Mouse (Mus musculus) intestine, postnatal 0 days (tissue): Measurements from ENCODE around the gene Heyl. TPM values are rescaled to one million over a fixed set of nuclear protein-coding genes. Genes with fewer than 3 reads are reported as not detected.

Experiments
- ATAC-seq: fragments of 200-750 bp; cut with Nextera tagmentation; 2 replicates; pipeline ENCODE4 v1.8.0; 2017; ENCODE audit warnings: mild to moderate bottlenecking, moderate TSS enrichment, moderate library complexity
- H3K27ac ChIP-seq: fragments of 300-500 bp; sonication (generic); 2 replicates; pipeline ENCODE4 v1.5.1; 2014; ENCODE audit warnings: mild to moderate bottlenecking, low read depth, low read length, moderate library complexity
- H3K27me3 ChIP-seq: fragments of 300-500 bp; sonication (generic); replicated peaks from 2 replicates; pipeline ENCODE4 v1.6.1; 2014; ENCODE audit warnings: low read length, mixed read lengths; ENCODE audit not compliant: control insufficient read depth, insufficient read depth
- H3K36me3 ChIP-seq: fragments of 300-500 bp; sonication (generic); 2 replicates; pipeline ENCODE4 v1.6.1; 2014; ENCODE audit warnings: mild to moderate bottlenecking, moderate library complexity; ENCODE audit not compliant: control insufficient read depth, insufficient read depth
- H3K4me1 ChIP-seq: fragments of 300-500 bp; sonication (generic); replicated peaks from 2 replicates; pipeline ENCODE4 v1.6.1; 2014; ENCODE audit warnings: antibody characterized with exemption, low read length, mixed read lengths; ENCODE audit not compliant: control insufficient read depth, insufficient read depth
- H3K4me2 ChIP-seq: fragments of 300-500 bp; sonication (generic); replicated peaks from 2 replicates; pipeline ENCODE4 v1.6.1; 2014; ENCODE audit warnings: low read depth, mild to moderate bottlenecking, moderate library complexity
- H3K4me3 ChIP-seq: fragments of 300-500 bp; sonication (generic); 2 replicates; pipeline ENCODE4 v1.5.1; 2014; ENCODE audit warnings: low read depth, low read length
- H3K9ac ChIP-seq: fragments of 300-500 bp; sonication (generic); 2 replicates; pipeline ENCODE4 v1.6.1; 2014; ENCODE audit warnings: mild to moderate bottlenecking, low read depth, low read length
- H3K9me3 ChIP-seq: fragments of 300-500 bp; sonication (generic); 2 replicates; pipeline ENCODE4 v1.6.1; 2016; ENCODE audit warnings: mixed run types; ENCODE audit not compliant: control insufficient read depth
- CTCF ChIP-seq: sonication (generic); IDR thresholded peaks from 2 replicates; pipeline ENCODE4 v1.5.1; 2016; ENCODE audit warnings: low read depth, mild to moderate bottlenecking, control low read depth, antibody characterized with exemption, moderate library complexity
- WGBS: fragments of 180-500 bp; shearing (Covaris S2); extraction: QIAGEN DNeasy Blood & Tissue Kit; methylation state at CpG from one replicate; pipeline ENCODE4 v1.1.7; 2014; 5-methylcytosine and 5-hydroxymethylcytosine counted together
- polyA plus RNA-seq: library from polyadenylated mRNA; unstranded; fragments of >200 nt; fragmentation: Nextera tagmentation; extraction: Ambion mirVana; gene quantifications from 2 replicates; pipeline ENCODE4 v1.2.1, GENCODE M21; 2015

The Heyl gene
- polyA plus RNA-seq, 1 experiment from 2014 or later: 4.5 TPM

DNA sequence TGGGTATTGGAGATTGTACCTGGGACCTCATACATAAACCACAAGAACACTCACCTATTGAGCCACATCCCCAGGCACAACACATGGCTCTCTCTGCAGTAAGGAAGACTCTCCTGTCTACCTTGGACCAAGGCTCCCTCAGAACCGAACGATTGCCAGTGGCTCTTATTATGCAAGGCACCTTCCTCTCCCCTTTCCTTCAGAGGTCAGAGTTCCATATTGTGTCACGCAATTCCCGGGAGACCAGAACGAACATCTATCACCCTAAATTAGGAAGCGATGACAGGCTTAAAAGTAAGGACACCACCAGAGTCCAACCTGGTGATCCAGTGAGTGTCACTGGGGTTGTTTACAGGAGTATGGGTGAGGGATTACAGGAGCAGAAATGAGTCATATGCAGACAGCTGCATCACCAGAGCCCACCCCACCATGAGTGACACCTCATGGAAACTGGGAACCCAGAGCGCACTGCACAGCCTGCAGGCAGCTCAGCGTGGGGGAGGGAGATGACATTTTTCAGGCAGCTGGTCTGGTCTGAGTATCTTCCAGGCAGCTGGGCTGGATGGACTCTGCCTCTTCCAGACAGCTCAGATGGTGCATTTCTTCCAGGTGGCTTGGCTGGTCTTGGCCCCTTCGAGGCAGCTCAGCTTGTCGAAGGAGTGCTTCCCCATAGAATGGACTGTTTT is 7.5 kb upstream of the Heyl start:
- Histone ChIP-seq H3K4me3 (no peak overlapping the region), H3K27ac (no peak overlapping the region), H3K4me1 (0 out of 2 replicates have a peak, but pooled peaks cover 4% of the 10 kb centered on the region), H3K27me3 (no peaks in the 10 kb centered on the region), H3K9me3 (no peaks in the 10 kb centered on the region), H3K4me2 (no peak overlapping the region), H3K36me3 (no peaks in the 10 kb centered on the region), H3K9ac (no peak overlapping the region)
- 50% methylated on average over 10 of the region's 10 CpGs for WGBS
- 0 out of 2 replicates have a peak, but pooled peaks have one; percentile 26 for ATAC-seq
- TF ChIP-seq CTCF: no peak

DNA sequence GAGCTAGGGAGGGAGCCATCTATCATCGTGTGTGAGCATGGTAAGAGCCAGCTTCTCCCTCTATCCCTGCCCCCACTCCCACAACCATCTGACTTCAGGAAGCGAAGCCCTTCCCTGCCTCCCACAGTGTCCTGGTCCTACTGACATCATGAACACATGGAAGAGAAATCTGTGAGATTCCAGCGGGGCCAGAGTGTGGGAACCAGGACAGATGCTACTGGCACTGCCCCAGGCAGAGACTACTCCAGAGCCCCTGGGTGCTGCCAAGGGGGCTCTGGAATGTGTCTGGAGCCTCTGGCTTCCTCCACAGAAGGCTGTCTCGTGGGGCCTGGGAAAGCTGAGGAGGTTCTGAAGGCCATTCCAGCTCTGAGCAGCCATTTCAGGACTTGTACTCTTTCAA is 5.6 kb upstream of the Heyl start:
- no peak for TF ChIP-seq CTCF
- Histone ChIP-seq H3K27me3 (no peaks in the 10 kb centered on the region), H3K9me3 (no peaks in the 10 kb centered on the region), H3K36me3 (no peaks in the 10 kb centered on the region), H3K9ac (no peak overlapping the region), H3K4me3 (no peak overlapping the region), H3K27ac (no peak overlapping the region), H3K4me2 (no peak overlapping the region), H3K4me1 (0 out of 2 replicates have a peak, but pooled peaks cover 4% of the 10 kb centered on the region)
- 44% methylated on average over 4 of the region's 4 CpGs for WGBS
- ATAC-seq: no peak; the same call in 1 of the 2 replicates

- H3K4me1 ChIP-seq: 0 out of 2 replicates have a peak, but pooled peaks cover 4% of the 10 kb centered on the region
- no peak for TF ChIP-seq CTCF
- H3K27me3 ChIP-seq: peaks cover 2% of the 10 kb centered on the region; the same call in 1 of the 2 replicates
- no peak overlapping the region for H3K4me3 ChIP-seq
- H3K4me2 ChIP-seq: no peak overlapping the region
- ATAC-seq: no peak
- no peaks in the 10 kb centered on the region for H3K36me3 ChIP-seq
- no peak overlapping the region for H3K9ac ChIP-seq
- WGBS: 55% methylated on average over 2 of the region's 2 CpGs
- H3K9me3 ChIP-seq: no peaks in the 10 kb centered on the region
- no peak overlapping the region for H3K27ac ChIP-seq
Observed at GRCm38 (mm10) chr4:123228270-123228669, 5.1 kb upstream of the Heyl start.

- 0 out of 2 replicates have a peak, but pooled peaks have one; percentile 19 for ATAC-seq
- no peak overlapping the region for H3K4me2 ChIP-seq
- 0 out of 2 replicates have a peak, but pooled peaks cover 4% of the 10 kb centered on the region for H3K4me1 ChIP-seq
- 31% methylated on average over 11 of the region's 11 CpGs for WGBS
- peaks cover 8% of the 10 kb centered on the region; the same call in 1 of the 2 replicates for H3K27me3 ChIP-seq
- no peak for TF ChIP-seq CTCF
- H3K9me3 ChIP-seq: no peaks in the 10 kb centered on the region
- H3K9ac ChIP-seq: no peak overlapping the region
- H3K27ac ChIP-seq: no peak overlapping the region
- no peak overlapping the region for H3K4me3 ChIP-seq
- H3K36me3 ChIP-seq: no peaks in the 10 kb centered on the region
Observed at GRCm38 (mm10) chr4:123229166-123229565, 4.2 kb upstream of the Heyl start.

- Histone ChIP-seq H3K27me3 (peaks cover 16% of the 10 kb centered on the region; the same call in 1 of the 2 replicates), H3K4me2 (no peak overlapping the region), H3K27ac (no peak overlapping the region), H3K36me3 (no peaks in the 10 kb centered on the region), H3K9ac (no peak overlapping the region), H3K4me3 (no peak overlapping the region), H3K4me1 (0 out of 2 replicates have a peak, but pooled peaks cover 4% of the 10 kb centered on the region), H3K9me3 (no peaks in the 10 kb centered on the region)
- WGBS: 56% methylated on average over 3 of the region's 3 CpGs
- TF ChIP-seq CTCF: no peak
- ATAC-seq: no peak
Observed at GRCm38 (mm10) chr4:123232841-123233240, 515 bp upstream of the Heyl start.

GRCm38 (mm10) chr4:123235835-123236430 is 2.6 kb downstream of the Heyl start:
- no peaks in the 10 kb centered on the region for H3K4me1 ChIP-seq
- no peak overlapping the region for H3K27ac ChIP-seq
- no peak overlapping the region for H3K4me3 ChIP-seq
- no peaks in the 10 kb centered on the region for H3K36me3 ChIP-seq
- no peak for ATAC-seq
- TF ChIP-seq CTCF: no peak
- no peak overlapping the region for H3K9ac ChIP-seq
- H3K9me3 ChIP-seq: no peaks in the 10 kb centered on the region
- no peak overlapping the region for H3K4me2 ChIP-seq
- H3K27me3 ChIP-seq: peaks cover 37% of the 10 kb centered on the region; the same call in 1 of the 2 replicates
- WGBS: 72% methylated on average over 9 of the region's 9 CpGs
